Mouse (Mus musculus) kidney, embryonic 15.5 days (tissue): ENCODE measurements around the gene Pcdh7. TPM values are rescaled to one million over a fixed set of nuclear protein-coding genes. Genes with fewer than 3 reads are reported as not detected.

Source experiments
- ATAC-seq: fragments of 200-750 bp; cut with Nextera tagmentation; replicated peaks from 2 replicates; pipeline ENCODE4 v1.8.0; 2017; ENCODE audit warnings: moderate TSS enrichment; ENCODE audit not compliant: low FRiP score
- H3K27ac ChIP-seq: fragments of 300-500 bp; sonication (generic); 2 replicates; pipeline ENCODE4 v1.5.1; 2015; ENCODE audit warnings: mild to moderate bottlenecking, inconsistent platforms
- H3K27me3 ChIP-seq: fragments of 300-500 bp; sonication (generic); 2 replicates; pipeline ENCODE4 v1.6.1; 2015; ENCODE audit warnings: inconsistent platforms
- H3K36me3 ChIP-seq: fragments of 300-500 bp; sonication (generic); 2 replicates; pipeline ENCODE4 v1.6.1; 2015; ENCODE audit warnings: inconsistent platforms
- H3K4me1 ChIP-seq: fragments of 300-500 bp; sonication (generic); 2 replicates; pipeline ENCODE4 v1.6.1; 2015; ENCODE audit warnings: inconsistent platforms
- H3K4me2 ChIP-seq: fragments of 300-500 bp; sonication (generic); 2 replicates; pipeline ENCODE4 v1.6.1; 2015; ENCODE audit warnings: moderate library complexity, mild to moderate bottlenecking, inconsistent platforms
- H3K4me3 ChIP-seq: fragments of 300-500 bp; sonication (generic); replicated peaks from 2 replicates; pipeline ENCODE4 v1.5.1; 2015; ENCODE audit warnings: mild to moderate bottlenecking, inconsistent platforms
- H3K9ac ChIP-seq: fragments of 300-500 bp; sonication (generic); 2 replicates; pipeline ENCODE4 v1.6.1; 2015; ENCODE audit warnings: mild to moderate bottlenecking, inconsistent platforms
- H3K9me3 ChIP-seq: fragments of 300-500 bp; sonication (generic); replicated peaks from 2 replicates; pipeline ENCODE4 v1.6.1; 2016; ENCODE audit warnings: inconsistent platforms
- WGBS: fragments of 180-500 bp; shearing (Covaris S2); methylation state at CpG from one replicate; pipeline ENCODE4 v1.1.7; 2015; ENCODE audit warnings: mixed read lengths; 5-methylcytosine and 5-hydroxymethylcytosine counted together
- polyA plus RNA-seq: library from polyadenylated mRNA; unstranded; fragments of >200 nt; fragmentation: Nextera tagmentation; extraction: Ambion mirVana; gene quantifications from 2 replicates; pipeline ENCODE4 v1.2.1, GENCODE M21; 2015

The Pcdh7 gene
- polyA plus RNA-seq, 1 experiment from 2014 or later: 6.3 TPM

- H3K4me3 ChIP-seq: peak overlapping the region; percentile 67
- no peak for ATAC-seq
- peak overlapping the region; percentile 95 for H3K4me2 ChIP-seq
- H3K27ac ChIP-seq: no peak overlapping the region
- peaks cover 30% of the 10 kb centered on the region for H3K27me3 ChIP-seq
- peaks cover 35% of the 10 kb centered on the region for H3K4me1 ChIP-seq
- WGBS: under 1% methylated on average over 59 of the region's 59 CpGs
- no peaks in the 10 kb centered on the region for H3K36me3 ChIP-seq
- H3K9ac ChIP-seq: peak overlapping the region; percentile 59
- H3K9me3 ChIP-seq: no peaks in the 10 kb centered on the region
These were observed 1.9 kb downstream of the Pcdh7 start for GRCm38 (mm10) chr5:57719594-57720185.

- 4% methylated on average over 34 of the region's 34 CpGs for WGBS
- H3K9ac ChIP-seq: peak overlapping the region; percentile 59
These were observed 2.6 kb downstream of the Pcdh7 start for GRCm38 (mm10) chr5:57720206-57720880.

GRCm38 (mm10) chr5:57721148-57721712, 3.5 kb downstream of the Pcdh7 start:
- peaks cover 31% of the 10 kb centered on the region for H3K4me1 ChIP-seq
- no peaks in the 10 kb centered on the region for H3K9me3 ChIP-seq
- ATAC-seq: no peak
- H3K4me3 ChIP-seq: peak overlapping the region; percentile 67
- H3K27ac ChIP-seq: no peak overlapping the region
- H3K36me3 ChIP-seq: no peaks in the 10 kb centered on the region
- 50% methylated on average over 8 of the region's 8 CpGs for WGBS
- H3K4me2 ChIP-seq: peak overlapping the region; percentile 95
- H3K27me3 ChIP-seq: peaks cover 30% of the 10 kb centered on the region
- no peak overlapping the region for H3K9ac ChIP-seq

More at GRCm38 (mm10) chr5:57720206-57720880, 2.6 kb downstream of the Pcdh7 start:
- Histone ChIP-seq H3K27ac (no peak overlapping the region), H3K36me3 (no peaks in the 10 kb centered on the region), H3K9me3 (no peaks in the 10 kb centered on the region), H3K27me3 (peaks cover 30% of the 10 kb centered on the region), H3K4me3 (peak overlapping the region; percentile 67), H3K4me2 (peak overlapping the region; percentile 95), H3K4me1 (peaks cover 33% of the 10 kb centered on the region)
- no peak for ATAC-seq

GRCm38 (mm10) chr5:57721927-57722326, 4.2 kb downstream of the Pcdh7 start:
- WGBS: 37% methylated on average over 6 of the region's 6 CpGs
- no peak for ATAC-seq
- H3K27ac ChIP-seq: no peak overlapping the region

GRCm38 (mm10) chr5:57733451-57733850, 15.7 kb downstream of the Pcdh7 start:
- H3K9ac ChIP-seq: no peak overlapping the region
- no peak for ATAC-seq
- no peaks in the 10 kb centered on the region for H3K27me3 ChIP-seq
- no peak overlapping the region for H3K4me2 ChIP-seq
- no peaks in the 10 kb centered on the region for H3K9me3 ChIP-seq
- H3K4me3 ChIP-seq: no peak overlapping the region
- no peaks in the 10 kb centered on the region for H3K4me1 ChIP-seq
- H3K27ac ChIP-seq: no peak overlapping the region
- H3K36me3 ChIP-seq: no peaks in the 10 kb centered on the region
- 41% methylated on average over 1 of the region's 1 CpGs for WGBS

More at GRCm38 (mm10) chr5:57721927-57722326, 4.2 kb downstream of the Pcdh7 start:
- H3K4me3 ChIP-seq: peak overlapping the region; percentile 67
- peaks cover 31% of the 10 kb centered on the region for H3K4me1 ChIP-seq
- H3K36me3 ChIP-seq: no peaks in the 10 kb centered on the region
- no peaks in the 10 kb centered on the region for H3K9me3 ChIP-seq
- peaks cover 30% of the 10 kb centered on the region for H3K27me3 ChIP-seq
- no peak overlapping the region for H3K9ac ChIP-seq
- peak overlapping the region; percentile 95 for H3K4me2 ChIP-seq

GRCm38 (mm10) chr5:57735723-57736122, 18.0 kb downstream of the Pcdh7 start:
- no peak overlapping the region for H3K9ac ChIP-seq
- no peak overlapping the region for H3K4me2 ChIP-seq
- no peak overlapping the region for H3K27ac ChIP-seq
- WGBS: 80% methylated on average over 6 of the region's 6 CpGs
- H3K4me3 ChIP-seq: no peak overlapping the region
- no peaks in the 10 kb centered on the region for H3K9me3 ChIP-seq
- no peaks in the 10 kb centered on the region for H3K4me1 ChIP-seq
- no peaks in the 10 kb centered on the region for H3K27me3 ChIP-seq
- no peak for ATAC-seq
- H3K36me3 ChIP-seq: no peaks in the 10 kb centered on the region

- 26% methylated on average over 6 of the region's 6 CpGs for whole genome bisulfite sequencing
- no peak for ATAC-seq
- no peak overlapping the region for H3K27ac ChIP-seq
- no peaks in the 10 kb centered on the region for H3K27me3 ChIP-seq
- H3K4me2 ChIP-seq: no peak overlapping the region
- H3K36me3 ChIP-seq: no peaks in the 10 kb centered on the region
- no peak overlapping the region for H3K9ac ChIP-seq
- H3K9me3 ChIP-seq: no peaks in the 10 kb centered on the region
- H3K4me1 ChIP-seq: no peaks in the 10 kb centered on the region
- H3K4me3 ChIP-seq: no peak overlapping the region
These were observed 25.2 kb downstream of the Pcdh7 start for GRCm38 (mm10) chr5:57742924-57743323.

GRCm38 (mm10) chr5:57743956-57744661, 26.3 kb downstream of the Pcdh7 start:
- no peak overlapping the region for H3K4me2 ChIP-seq
- no peaks in the 10 kb centered on the region for H3K4me1 ChIP-seq
- WGBS: 73% methylated on average over 2 of the region's 2 CpGs
- H3K9ac ChIP-seq: no peak overlapping the region
- ATAC-seq: no peak
- H3K4me3 ChIP-seq: no peak overlapping the region
- H3K27me3 ChIP-seq: no peaks in the 10 kb centered on the region
- H3K9me3 ChIP-seq: no peaks in the 10 kb centered on the region
- no peaks in the 10 kb centered on the region for H3K36me3 ChIP-seq
- H3K27ac ChIP-seq: no peak overlapping the region

- Histone ChIP-seq H3K4me3 (no peak overlapping the region), H3K36me3 (no peaks in the 10 kb centered on the region), H3K4me2 (no peak overlapping the region), H3K4me1 (no peaks in the 10 kb centered on the region), H3K9ac (no peak overlapping the region), H3K27me3 (no peaks in the 10 kb centered on the region), H3K9me3 (no peaks in the 10 kb centered on the region), H3K27ac (no peak overlapping the region)
- WGBS: 85% methylated on average over 1 of the region's 1 CpGs
- ATAC-seq: no peak
These were observed 28.1 kb downstream of the Pcdh7 start for GRCm38 (mm10) chr5:57745879-57746278.

- Histone ChIP-seq H3K9me3 (no peaks in the 10 kb centered on the region), H3K4me1 (no peaks in the 10 kb centered on the region), H3K27ac (no peak overlapping the region), H3K36me3 (no peaks in the 10 kb centered on the region), H3K4me2 (no peak overlapping the region), H3K9ac (no peak overlapping the region), H3K4me3 (no peak overlapping the region), H3K27me3 (no peaks in the 10 kb centered on the region)
- WGBS: 74% methylated on average over 1 of the region's 1 CpGs
- no peak for ATAC-seq
These were observed 32.6 kb downstream of the Pcdh7 start for GRCm38 (mm10) chr5:57750320-57750719.

GRCm38 (mm10) chr5:57755791-57756190, 38.0 kb downstream of the Pcdh7 start:
- Histone ChIP-seq H3K9ac (no peak overlapping the region), H3K9me3 (no peaks in the 10 kb centered on the region), H3K27ac (no peak overlapping the region), H3K4me3 (no peak overlapping the region), H3K36me3 (no peaks in the 10 kb centered on the region), H3K4me1 (peaks cover 11% of the 10 kb centered on the region), H3K27me3 (no peaks in the 10 kb centered on the region), H3K4me2 (no peak overlapping the region)
- 15% methylated on average over 1 of the region's 1 CpGs for WGBS
- ATAC-seq: no peak
